Mouse (Mus musculus): Measurements from ENCODE around the gene Slc25a31. TPM values are rescaled to one million over a fixed set of nuclear protein-coding genes. Genes with fewer than 3 reads are reported as not detected.

Gene Slc25a31
- polyA plus RNA-seq, 2 experiments = 0.03 to 0.20 TPM

DNA sequence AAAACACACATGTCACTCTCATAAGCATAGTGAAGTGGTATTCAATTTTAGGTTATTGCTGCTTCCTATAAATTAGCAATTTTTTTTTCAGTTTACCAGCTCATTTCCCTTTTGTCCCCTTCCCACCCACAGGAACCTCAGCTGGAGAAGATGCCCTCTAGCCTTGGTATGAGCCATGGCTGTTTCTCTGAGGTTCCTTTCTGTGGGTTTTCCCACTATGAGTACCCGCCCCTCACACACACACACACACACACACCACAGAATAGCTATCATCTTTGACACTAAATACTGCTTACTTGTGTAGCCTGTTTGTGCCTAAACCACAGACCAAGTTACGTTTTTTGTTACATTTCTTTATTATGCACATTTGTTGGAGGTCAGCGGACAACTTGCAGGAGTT, 39.3 kb upstream of the Slc25a31 start:
- Histone ChIP-seq H3K9ac (replicated peaks) (no peak overlapping the region), H3K9me3 (ENCODE audit: control insufficient read depth, low read length) (no peaks in the 10 kb centered on the region), H3K4me2 (ENCODE audit: low read depth) (no peak overlapping the region), H3K36me3 (replicated peaks; ENCODE audit: control insufficient read depth, insufficient read depth, low read depth) (no peaks in the 10 kb centered on the region), H3K4me1 (replicated peaks; ENCODE audit: control insufficient read depth in 2 of 2, insufficient read depth in 2 of 2, low read length in 1 of 2) (peaks cover 0 to 1% of the 10 kb centered on the region in 2 experiments; a peak in 1 of 4 replicates), H3K27ac (no peak overlapping the region), H3K4me3 (ENCODE audit: insufficient read depth in 1 of 2, low read depth in 2 of 2, low read length in 2 of 2) (no peak overlapping the region), H3K27me3 (ENCODE audit: control insufficient read depth, insufficient read depth, low read length) (no peaks in the 10 kb centered on the region)
- WGBS (ENCODE audit: insufficient replicate concordance) = 65% methylated on average over 3 of the region's 3 CpGs
- DNase-seq (ENCODE audit: low read depth in 3 of 3, low spot score in 3 of 3) (no peak), ATAC-seq (ENCODE audit: insufficient read depth) (no peak)
- TF ChIP-seq EP300 (IDR thresholded peaks at IDR 0.05; ENCODE audit: low read depth) (no peak), CTCF (IDR thresholded peaks at IDR 0.05; ENCODE audit: low read depth) (no peak)

DNA sequence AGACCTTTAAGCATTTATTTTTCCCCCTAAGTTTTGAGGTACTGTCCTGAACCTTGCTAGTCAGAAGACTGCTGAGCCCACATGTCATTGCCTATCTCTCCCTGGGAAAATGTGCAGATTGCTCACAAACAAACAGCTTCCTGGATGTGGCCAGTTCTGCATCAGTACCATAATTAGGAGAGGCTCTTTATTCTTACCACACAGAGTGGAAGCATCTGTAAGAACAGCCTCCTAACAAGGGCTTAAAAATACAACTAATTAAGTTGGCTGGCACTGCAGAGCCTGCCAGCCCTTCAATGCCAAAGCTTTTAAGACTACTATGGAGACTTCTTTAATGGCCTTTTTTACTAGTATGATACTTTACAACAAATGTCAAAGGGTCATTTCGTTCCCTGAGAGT, 35.1 kb upstream of the Slc25a31 start:
- TF ChIP-seq EP300 (IDR thresholded peaks at IDR 0.05; ENCODE audit: low read depth) = no peak
- TF ChIP-seq CTCF (IDR thresholded peaks at IDR 0.05; ENCODE audit: low read depth) = no peak
- Histone ChIP-seq H3K27me3 (ENCODE audit: control insufficient read depth, insufficient read depth, low read length) (no peaks in the 10 kb centered on the region), H3K4me2 (ENCODE audit: low read depth) (no peak overlapping the region), H3K9ac (replicated peaks) (no peak overlapping the region), H3K27ac (no peak overlapping the region), H3K4me3 (ENCODE audit: insufficient read depth in 1 of 2, low read depth in 2 of 2, low read length in 2 of 2) (no peak overlapping the region), H3K36me3 (replicated peaks; ENCODE audit: control insufficient read depth, insufficient read depth, low read depth) (no peaks in the 10 kb centered on the region), H3K9me3 (ENCODE audit: control insufficient read depth, low read length) (no peaks in the 10 kb centered on the region), H3K4me1 (replicated peaks; ENCODE audit: control insufficient read depth in 2 of 2, insufficient read depth in 2 of 2, low read length in 1 of 2) (no peaks in the 10 kb centered on the region; a peak in 1 of 4 replicates)
- 55% methylated on average over 1 of the region's 1 CpGs for WGBS (ENCODE audit: insufficient replicate concordance)
- ATAC-seq (ENCODE audit: insufficient read depth) (no peak), DNase-seq (ENCODE audit: low read depth in 3 of 3, low spot score in 3 of 3) (no peak)

- Histone ChIP-seq H3K9me3 (ENCODE audit: control insufficient read depth, low read length) (no peaks in the 10 kb centered on the region), H3K36me3 (replicated peaks; ENCODE audit: control insufficient read depth, insufficient read depth, low read depth) (no peaks in the 10 kb centered on the region), H3K4me2 (ENCODE audit: low read depth) (no peak overlapping the region), H3K27ac (no peak overlapping the region), H3K4me1 (replicated peaks; ENCODE audit: control insufficient read depth in 2 of 2, insufficient read depth in 2 of 2, low read length in 1 of 2) (no peaks in the 10 kb centered on the region), H3K4me3 (ENCODE audit: insufficient read depth in 1 of 2, low read depth in 2 of 2, low read length in 2 of 2) (no peak overlapping the region), H3K27me3 (ENCODE audit: control insufficient read depth, insufficient read depth, low read length) (no peaks in the 10 kb centered on the region), H3K9ac (replicated peaks) (no peak overlapping the region)
- DNase-seq (ENCODE audit: low read depth in 3 of 3, low spot score in 3 of 3) = no peak
- ATAC-seq (ENCODE audit: insufficient read depth) = no peak
- TF ChIP-seq EP300 (IDR thresholded peaks at IDR 0.05; ENCODE audit: low read depth) (no peak), CTCF (IDR thresholded peaks at IDR 0.05; ENCODE audit: low read depth) (no peak)
- WGBS (ENCODE audit: insufficient replicate concordance) = 59% methylated on average over 8 of the region's 8 CpGs
Observed at GRCm38 (mm10) chr3:40674873-40675405, 33.7 kb upstream of the Slc25a31 start.

GRCm38 (mm10) chr3:40678856-40679255, 29.8 kb upstream of the Slc25a31 start:
- 68% methylated on average over 1 of the region's 1 CpGs for WGBS (ENCODE audit: insufficient replicate concordance)
- no peak for ATAC-seq (ENCODE audit: insufficient read depth)

GRCm38 (mm10) chr3:40682404-40682803, 26.3 kb upstream of the Slc25a31 start:
- Histone ChIP-seq H3K27ac (no peak overlapping the region), H3K4me3 (ENCODE audit: insufficient read depth in 1 of 2, low read depth in 2 of 2, low read length in 2 of 2) (no peak overlapping the region), H3K4me2 (ENCODE audit: low read depth) (no peak overlapping the region), H3K36me3 (replicated peaks; ENCODE audit: control insufficient read depth, insufficient read depth, low read depth) (no peaks in the 10 kb centered on the region), H3K4me1 (replicated peaks; ENCODE audit: control insufficient read depth in 2 of 2, insufficient read depth in 2 of 2, low read length in 1 of 2) (peaks cover 0 to 3% of the 10 kb centered on the region in 2 experiments; a peak in 1 of 4 replicates), H3K9ac (replicated peaks) (no peak overlapping the region), H3K27me3 (ENCODE audit: control insufficient read depth, insufficient read depth, low read length) (no peaks in the 10 kb centered on the region), H3K9me3 (ENCODE audit: control insufficient read depth, low read length) (no peaks in the 10 kb centered on the region)
- TF ChIP-seq EP300 (IDR thresholded peaks at IDR 0.05; ENCODE audit: low read depth) (no peak), CTCF (IDR thresholded peaks at IDR 0.05; ENCODE audit: low read depth) (no peak)
- DNase-seq (ENCODE audit: low read depth in 3 of 3, low spot score in 3 of 3) = no peak
- 62% methylated on average over 11 of the region's 11 CpGs for WGBS (ENCODE audit: insufficient replicate concordance)
- no peak for ATAC-seq (ENCODE audit: insufficient read depth)

More at GRCm38 (mm10) chr3:40678856-40679255, 29.8 kb upstream of the Slc25a31 start:
- Histone ChIP-seq H3K27me3 (ENCODE audit: control insufficient read depth, insufficient read depth, low read length) (no peaks in the 10 kb centered on the region), H3K9ac (replicated peaks) (no peak overlapping the region), H3K36me3 (replicated peaks; ENCODE audit: control insufficient read depth, insufficient read depth, low read depth) (no peaks in the 10 kb centered on the region), H3K4me1 (replicated peaks; ENCODE audit: control insufficient read depth in 2 of 2, insufficient read depth in 2 of 2, low read length in 1 of 2) (peaks cover 0 to 3% of the 10 kb centered on the region in 2 experiments; a peak in 1 of 4 replicates), H3K9me3 (ENCODE audit: control insufficient read depth, low read length) (no peaks in the 10 kb centered on the region), H3K4me3 (ENCODE audit: insufficient read depth in 1 of 2, low read depth in 2 of 2, low read length in 2 of 2) (no peak overlapping the region), H3K4me2 (ENCODE audit: low read depth) (no peak overlapping the region), H3K27ac (no peak overlapping the region)
- TF ChIP-seq CTCF (IDR thresholded peaks at IDR 0.05; ENCODE audit: low read depth) = no peak
- no peak for TF ChIP-seq EP300 (IDR thresholded peaks at IDR 0.05; ENCODE audit: low read depth)
- DNase-seq (ENCODE audit: low read depth in 3 of 3, low spot score in 3 of 3) = no peak

Measured in liver, embryonic 14.5 days (tissue).